Mouse (Mus musculus) lung, embryonic 16.5 days (tissue): ENCODE results near the gene Cacng3. TPM values are rescaled to one million over a fixed set of nuclear protein-coding genes. Genes with fewer than 3 reads are reported as not detected.

Source experiments
- ATAC-seq: fragments of 200-750 bp; cut with Nextera tagmentation; 2 replicates; pipeline ENCODE4 v1.8.0; 2017; ENCODE audit warnings: low read depth, mild to moderate bottlenecking, moderate library complexity
- H3K27ac ChIP-seq: fragments of 300-500 bp; sonication (generic); 2 replicates; pipeline ENCODE4 v1.5.1; 2014; ENCODE audit warnings: mild to moderate bottlenecking, control low read depth, low read length
- H3K27me3 ChIP-seq: fragments of 300-500 bp; sonication (generic); 2 replicates; pipeline ENCODE4 v1.6.1; 2014; ENCODE audit warnings: low read depth, low read length, mixed read lengths; ENCODE audit not compliant: control insufficient read depth, insufficient read depth
- H3K36me3 ChIP-seq: fragments of 300-500 bp; sonication (generic); 2 replicates; pipeline ENCODE4 v1.6.1; 2014; ENCODE audit warnings: low read length; ENCODE audit not compliant: control insufficient read depth, insufficient read depth
- H3K4me1 ChIP-seq: fragments of 300-500 bp; sonication (generic); replicated peaks from 2 replicates; pipeline ENCODE4 v1.6.1; 2014; ENCODE audit warnings: low read length, mixed read lengths; ENCODE audit not compliant: control insufficient read depth, insufficient read depth
- H3K4me2 ChIP-seq: fragments of 300-500 bp; sonication (generic); 2 replicates; pipeline ENCODE4 v1.6.1; 2014; ENCODE audit warnings: low read depth, low read length, control low read depth
- H3K4me3 ChIP-seq: fragments of 300-500 bp; sonication (generic); 2 replicates; pipeline ENCODE4 v1.5.1; 2014; ENCODE audit warnings: mild to moderate bottlenecking, low read length, control low read depth
- H3K9ac ChIP-seq: fragments of 300-500 bp; sonication (generic); 2 replicates; pipeline ENCODE4 v1.6.1; 2014; ENCODE audit warnings: low read length, control low read depth
- H3K9me3 ChIP-seq: fragments of 300-500 bp; sonication (generic); 2 replicates; pipeline ENCODE4 v1.6.1; 2016; ENCODE audit warnings: low read length; ENCODE audit not compliant: control insufficient read depth
- WGBS: fragments of 180-500 bp; shearing (Covaris S2); extraction: QIAGEN DNeasy Blood & Tissue Kit; methylation state at CpG from one replicate; pipeline ENCODE4 v1.1.7; 2014; 5-methylcytosine and 5-hydroxymethylcytosine counted together
- polyA plus RNA-seq: library from polyadenylated mRNA; unstranded; fragments of >200 nt; fragmentation: Nextera tagmentation; extraction: Ambion mirVana; gene quantifications from 2 replicates; pipeline ENCODE4 v1.2.1, GENCODE M21; 2015

Cacng3 gene
- polyA plus RNA-seq, 1 experiment from 2014 or later: 0.14 TPM

DNA sequence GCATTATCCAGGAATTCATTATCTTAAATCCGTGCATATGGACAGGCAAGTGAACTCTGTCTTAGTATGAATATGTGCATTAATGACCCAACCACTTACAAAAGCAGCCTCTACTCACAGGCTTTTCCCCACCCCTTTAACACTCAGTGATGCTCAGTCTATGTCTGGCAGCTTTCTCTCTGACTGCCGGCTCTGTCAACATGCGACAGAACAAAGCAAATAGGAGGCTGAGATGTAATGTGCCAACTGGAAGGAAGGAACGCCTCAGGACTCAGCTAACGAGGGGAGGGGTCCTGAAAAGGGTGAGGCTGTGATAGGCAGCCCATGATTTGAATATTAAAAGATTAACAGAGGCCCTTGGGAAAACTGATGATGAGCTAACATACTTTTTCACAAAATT is 68.2 kb downstream of the Cacng3 start:
- Histone ChIP-seq H3K4me2 (no peak overlapping the region), H3K9ac (no peak overlapping the region), H3K27ac (no peak overlapping the region), H3K4me3 (no peak overlapping the region), H3K36me3 (no peaks in the 10 kb centered on the region), H3K9me3 (no peaks in the 10 kb centered on the region), H3K4me1 (no peaks in the 10 kb centered on the region), H3K27me3 (no peaks in the 10 kb centered on the region)
- ATAC-seq: no peak
- WGBS: 29% methylated on average over 5 of the region's 5 CpGs

DNA sequence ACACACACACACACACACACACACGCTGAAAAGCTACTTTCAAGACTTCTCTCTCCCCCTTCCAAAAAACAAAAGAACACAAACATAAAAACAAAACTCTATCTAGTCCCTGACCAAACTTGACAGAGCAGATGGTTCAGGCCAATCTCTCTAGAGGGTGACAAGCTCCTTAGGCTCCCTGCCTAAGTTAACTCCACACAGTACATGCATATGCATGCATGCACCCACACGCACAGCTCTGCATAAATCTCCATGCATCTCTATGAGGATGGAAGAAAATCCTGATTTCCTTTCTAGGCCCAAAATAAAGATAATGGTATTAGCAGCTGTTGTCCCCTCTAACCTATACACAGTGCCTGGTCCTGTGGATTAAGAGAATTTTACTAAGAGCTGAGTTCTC is 70.4 kb downstream of the Cacng3 start:
- no peak for ATAC-seq

DNA sequence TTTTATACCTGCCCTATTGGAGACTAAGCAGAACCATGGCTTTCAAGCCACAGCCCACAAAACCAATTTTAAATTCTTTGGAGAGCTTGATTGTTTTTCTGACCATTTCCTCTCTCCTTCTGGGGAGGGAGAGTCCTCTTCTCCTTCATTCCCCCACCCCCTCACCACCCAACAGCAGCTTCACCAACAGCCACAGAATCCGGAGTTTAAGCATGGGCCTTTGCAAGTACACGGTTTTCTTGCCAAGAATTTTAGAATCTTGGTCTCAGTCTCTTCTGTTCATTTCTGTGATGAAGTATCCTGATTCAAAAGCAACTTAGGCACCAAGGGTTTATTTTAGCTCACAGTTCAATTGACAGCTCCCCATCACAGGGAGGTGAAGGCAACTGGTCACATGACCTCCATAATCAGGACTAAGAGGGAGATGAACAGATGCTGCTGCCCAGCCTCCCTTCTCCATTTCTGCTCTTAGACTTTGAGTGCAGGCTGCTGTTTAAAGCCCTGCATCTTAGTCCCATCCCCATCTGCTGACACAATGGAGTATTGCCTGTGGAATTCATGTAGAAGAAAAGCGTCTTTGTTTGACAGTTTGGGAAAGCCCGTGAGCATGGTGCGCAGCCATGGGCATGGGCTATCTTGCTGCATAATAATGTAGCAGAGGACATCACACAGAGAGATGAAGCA is 85.8 kb downstream of the Cacng3 start:
- no peaks in the 10 kb centered on the region for H3K27me3 ChIP-seq
- H3K4me1 ChIP-seq: no peaks in the 10 kb centered on the region
- H3K27ac ChIP-seq: no peak overlapping the region
- no peak overlapping the region for H3K9ac ChIP-seq
- H3K4me3 ChIP-seq: no peak overlapping the region
- no peaks in the 10 kb centered on the region for H3K36me3 ChIP-seq
- H3K9me3 ChIP-seq: no peaks in the 10 kb centered on the region
- WGBS: 73% methylated on average over 5 of the region's 5 CpGs
- ATAC-seq: no peak
- no peak overlapping the region for H3K4me2 ChIP-seq

More for the DNA sequence above, 70.4 kb downstream of the Cacng3 start:
- Histone ChIP-seq H3K4me2 (no peak overlapping the region), H3K36me3 (no peaks in the 10 kb centered on the region), H3K9ac (no peak overlapping the region), H3K27ac (no peak overlapping the region), H3K27me3 (no peaks in the 10 kb centered on the region), H3K9me3 (no peaks in the 10 kb centered on the region), H3K4me1 (no peaks in the 10 kb centered on the region), H3K4me3 (no peak overlapping the region)
- WGBS: 81% methylated on average over 2 of the region's 2 CpGs

DNA sequence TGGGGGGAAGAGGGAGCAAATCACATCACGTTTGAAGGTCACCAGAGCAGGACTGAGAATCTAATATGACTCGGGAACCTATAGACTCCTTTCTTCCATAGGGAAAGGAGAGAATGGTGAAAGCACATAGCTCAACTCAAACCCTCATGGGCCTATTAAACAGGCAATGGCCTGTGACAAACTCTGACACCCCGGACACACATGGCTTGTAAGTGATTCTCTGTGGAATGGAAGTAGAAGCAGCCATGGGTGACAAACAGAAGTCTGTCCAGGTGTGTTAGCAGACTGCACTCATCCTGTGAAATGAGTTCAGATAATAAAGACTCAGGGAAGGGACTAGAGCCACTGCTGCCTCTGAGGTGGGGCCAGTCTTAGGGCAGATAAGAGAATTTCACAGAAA is 88.4 kb downstream of the Cacng3 start:
- Histone ChIP-seq H3K4me2 (no peak overlapping the region), H3K9me3 (no peaks in the 10 kb centered on the region), H3K4me3 (no peak overlapping the region), H3K36me3 (no peaks in the 10 kb centered on the region), H3K27me3 (no peaks in the 10 kb centered on the region), H3K9ac (no peak overlapping the region), H3K27ac (no peak overlapping the region), H3K4me1 (no peaks in the 10 kb centered on the region)
- WGBS: 57% methylated on average over 3 of the region's 3 CpGs
- ATAC-seq: no peak

DNA sequence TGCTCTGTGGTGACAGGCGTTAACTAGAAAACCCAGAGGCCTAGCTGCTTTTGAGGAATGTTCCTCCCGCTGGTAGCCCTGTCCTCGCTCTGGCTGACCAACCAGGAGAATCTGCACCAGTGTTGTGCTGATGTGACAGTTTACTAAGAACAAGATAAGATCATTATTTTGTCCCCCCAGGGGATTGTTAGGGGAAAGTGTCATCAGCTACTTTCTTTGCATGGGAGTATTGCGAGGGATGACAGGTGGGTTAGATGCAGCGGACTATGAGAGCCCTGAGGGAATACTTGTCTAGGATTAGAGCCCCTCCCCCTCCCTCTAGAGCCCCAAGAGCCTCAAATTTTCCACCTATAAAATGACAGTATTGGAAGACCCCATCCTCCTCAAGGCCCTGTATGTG is 94.2 kb downstream of the Cacng3 start:
- H3K9ac ChIP-seq: no peak overlapping the region
- H3K27ac ChIP-seq: no peak overlapping the region
- H3K4me3 ChIP-seq: no peak overlapping the region
- no peaks in the 10 kb centered on the region for H3K9me3 ChIP-seq
- no peaks in the 10 kb centered on the region for H3K4me1 ChIP-seq
- 76% methylated on average over 5 of the region's 5 CpGs for WGBS
- no peak for ATAC-seq
- H3K36me3 ChIP-seq: no peaks in the 10 kb centered on the region
- H3K27me3 ChIP-seq: no peaks in the 10 kb centered on the region
- H3K4me2 ChIP-seq: no peak overlapping the region

DNA sequence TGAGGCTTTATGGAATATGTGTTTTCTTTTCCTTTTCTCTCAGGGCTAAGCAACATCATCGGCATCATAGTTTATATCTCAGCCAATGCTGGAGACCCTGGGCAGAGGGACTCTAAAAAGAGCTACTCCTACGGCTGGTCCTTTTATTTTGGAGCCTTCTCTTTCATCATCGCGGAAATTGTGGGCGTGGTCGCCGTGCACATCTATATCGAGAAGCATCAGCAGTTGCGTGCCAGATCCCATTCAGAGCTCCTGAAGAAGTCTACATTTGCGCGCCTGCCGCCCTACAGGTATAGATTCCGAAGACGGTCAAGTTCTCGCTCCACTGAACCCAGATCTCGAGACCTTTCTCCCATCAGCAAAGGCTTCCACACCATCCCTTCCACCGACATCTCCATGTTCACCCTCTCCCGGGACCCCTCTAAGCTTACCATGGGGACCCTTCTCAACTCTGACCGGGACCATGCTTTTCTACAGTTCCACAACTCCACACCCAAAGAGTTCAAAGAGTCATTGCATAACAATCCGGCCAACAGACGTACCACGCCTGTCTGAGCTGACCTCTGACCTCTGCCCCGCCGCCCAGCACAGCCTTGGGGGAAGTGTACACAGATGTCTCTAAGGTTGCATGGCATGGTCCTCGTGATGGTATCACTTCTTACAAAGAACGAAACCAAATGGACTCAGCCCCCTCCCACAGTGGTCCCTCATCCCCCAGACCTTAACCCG is 98.2 kb downstream of the Cacng3 start:
- ATAC-seq: no peak
- no peaks in the 10 kb centered on the region for H3K36me3 ChIP-seq
- H3K9me3 ChIP-seq: no peaks in the 10 kb centered on the region
- WGBS: 87% methylated on average over 27 of the region's 27 CpGs
- H3K4me3 ChIP-seq: no peak overlapping the region
- no peaks in the 10 kb centered on the region for H3K4me1 ChIP-seq
- no peak overlapping the region for H3K4me2 ChIP-seq
- H3K9ac ChIP-seq: no peak overlapping the region
- H3K27me3 ChIP-seq: no peaks in the 10 kb centered on the region
- H3K27ac ChIP-seq: no peak overlapping the region

DNA sequence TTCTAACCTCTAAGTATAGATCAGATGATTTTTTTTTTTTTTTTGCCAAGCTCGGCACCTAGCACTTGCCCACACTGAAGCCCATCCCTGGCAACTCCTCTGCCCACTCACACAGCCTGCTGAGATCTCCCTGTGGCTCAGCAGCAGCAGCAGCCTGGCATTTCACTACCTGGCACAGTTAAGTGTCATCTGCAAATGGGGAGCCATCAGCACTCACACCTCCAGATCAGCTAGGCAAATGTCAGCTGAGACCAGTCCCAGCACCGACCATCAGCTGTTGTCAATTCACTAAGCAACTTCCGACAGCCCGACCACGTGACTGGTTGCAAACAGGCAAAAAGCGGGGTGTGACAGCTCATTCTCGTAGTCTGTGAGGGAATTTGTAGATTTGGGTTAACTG is 109.3 kb downstream of the Cacng3 start:
- Histone ChIP-seq H3K4me3 (no peak overlapping the region), H3K9me3 (no peaks in the 10 kb centered on the region), H3K27ac (no peak overlapping the region), H3K27me3 (no peaks in the 10 kb centered on the region), H3K36me3 (no peaks in the 10 kb centered on the region), H3K4me1 (no peaks in the 10 kb centered on the region), H3K9ac (no peak overlapping the region), H3K4me2 (no peak overlapping the region)
- WGBS: 48% methylated on average over 7 of the region's 7 CpGs
- no peak for ATAC-seq

DNA sequence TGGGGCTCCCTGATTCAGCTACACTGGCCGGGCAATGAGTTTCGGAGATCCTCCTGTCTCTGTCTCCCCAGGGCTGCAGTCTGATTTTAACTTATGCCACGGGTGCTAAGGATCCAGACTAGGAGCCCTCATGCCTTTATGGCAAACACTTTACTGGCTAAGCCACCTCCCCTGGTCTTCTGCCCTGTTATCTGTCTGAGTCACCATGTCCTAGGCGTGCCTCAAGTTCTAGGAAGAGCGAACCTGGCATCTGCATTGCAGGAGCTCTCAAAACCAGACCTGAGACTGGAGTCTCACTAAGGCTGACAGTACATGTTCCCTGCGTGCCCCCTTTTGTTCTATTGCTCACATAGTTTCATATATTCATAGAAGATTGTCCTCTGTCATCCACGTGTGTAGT is 119.6 kb downstream of the Cacng3 start:
- Histone ChIP-seq H3K4me3 (no peak overlapping the region), H3K4me1 (no peaks in the 10 kb centered on the region), H3K4me2 (no peak overlapping the region), H3K36me3 (no peaks in the 10 kb centered on the region), H3K9ac (no peak overlapping the region), H3K27me3 (no peaks in the 10 kb centered on the region), H3K27ac (no peak overlapping the region), H3K9me3 (no peaks in the 10 kb centered on the region)
- ATAC-seq: no peak
- WGBS: 85% methylated on average over 7 of the region's 7 CpGs

DNA sequence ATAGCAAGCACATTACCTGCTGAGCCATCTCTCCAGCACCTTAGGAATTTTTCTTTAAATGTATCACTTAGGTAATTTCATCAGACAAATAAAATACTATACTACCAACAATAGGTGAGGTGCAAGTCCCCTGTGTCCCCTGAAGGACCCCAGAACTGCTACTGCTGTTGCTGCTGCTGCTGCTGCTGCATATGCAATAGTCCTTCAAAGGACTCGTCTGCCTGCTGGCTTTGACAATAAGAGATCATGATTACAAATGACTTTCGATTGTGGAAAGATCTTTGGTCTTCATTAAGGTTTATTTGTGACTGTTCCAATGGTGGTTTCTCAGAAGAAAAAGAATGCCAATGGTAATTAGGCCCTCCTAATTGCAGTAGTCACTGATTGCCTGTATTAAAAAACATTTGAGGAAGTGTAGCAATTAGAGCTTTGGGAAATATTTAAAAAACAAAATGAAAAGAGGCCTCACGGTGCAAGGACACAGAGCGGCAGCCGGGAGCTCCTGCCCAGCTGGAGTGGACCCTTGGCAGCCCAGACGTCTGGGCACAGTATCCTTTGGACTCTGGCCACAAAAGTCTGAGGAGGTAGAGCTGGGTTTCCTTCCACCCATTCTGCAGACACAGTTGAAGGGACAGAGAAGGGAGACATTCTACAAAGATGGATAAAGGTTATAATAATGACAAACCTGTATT is 123.5 kb downstream of the Cacng3 start:
- Histone ChIP-seq H3K4me2 (no peak overlapping the region), H3K27ac (no peak overlapping the region), H3K27me3 (no peaks in the 10 kb centered on the region), H3K4me1 (no peaks in the 10 kb centered on the region), H3K9ac (no peak overlapping the region), H3K9me3 (no peaks in the 10 kb centered on the region), H3K4me3 (no peak overlapping the region), H3K36me3 (no peaks in the 10 kb centered on the region)
- ATAC-seq: no peak
- WGBS: 44% methylated on average over 6 of the region's 6 CpGs
